Mouse (Mus musculus) lung, adult 2 months (tissue): ENCODE results near the gene Gabra4.

Experiments
- CTCF ChIP-seq: fragments of 200-500 bp; IDR thresholded peaks from 2 replicates; pipeline ENCODE4 v1.5.1; 2011; ENCODE audit warnings: mild to moderate bottlenecking, low read length, control low read depth; ENCODE audit not compliant: insufficient read depth
- POLR2A ChIP-seq: fragments of 200-500 bp; IDR thresholded peaks from 2 replicates; pipeline ENCODE4 v1.6.1; 2011; ENCODE audit warnings: low read depth, mild to moderate bottlenecking, control low read depth, low read length, borderline replicate concordance; ENCODE audit errors: extremely low read depth

DNA sequence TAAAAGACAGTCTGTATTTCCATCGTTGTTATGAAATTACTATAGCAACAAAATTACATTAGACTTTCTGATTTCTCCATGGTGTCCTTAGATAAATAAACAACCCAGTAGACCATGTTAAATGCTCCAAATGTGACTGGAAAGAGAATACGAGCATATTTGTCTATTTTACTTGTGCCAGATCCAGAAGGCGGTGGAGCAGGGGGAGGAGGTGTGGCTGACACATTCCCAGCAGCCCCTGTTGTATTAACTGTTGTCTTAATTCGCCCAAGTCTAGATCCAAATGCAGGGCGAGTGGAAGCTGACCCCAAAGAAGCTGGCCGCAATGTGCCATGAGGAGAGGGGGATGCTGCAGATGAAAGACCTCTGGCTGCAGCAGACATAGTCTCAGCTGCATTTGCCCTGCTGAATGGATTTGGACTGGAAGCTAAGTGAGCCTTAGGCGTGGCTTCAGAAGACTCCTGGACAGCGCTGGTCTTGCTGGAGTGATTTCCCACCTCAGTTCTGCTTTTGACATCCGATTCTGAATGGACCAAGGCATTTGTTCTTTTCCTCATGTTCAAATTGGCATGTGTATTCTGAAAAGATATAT lies 86.4 kb downstream of the Gabra4 start:
- no peak for TF ChIP-seq CTCF
- TF ChIP-seq POLR2A, result no peak
